Mouse (Mus musculus) adrenal gland (tissue): Measurements from ENCODE around the gene Ly86.

Source experiments
- intact Hi-C: fragments of 180-260 bp; cut with DNase I; formaldehyde crosslinking; loops from one replicate; pipeline ENCODE4 v1.15.1; 2025
- long read RNA-seq, 2 experiments: library from polyadenylated mRNA; unstranded; transcript quantifications; one replicate each; pipeline ENCODE4 v2.0.0; 2020; ENCODE audit warnings: borderline replicate concordance in 1 of 2; ENCODE audit not compliant: insufficient replicate concordance in 1 of 2

Gene Ly86
- long read RNA-seq, experiment 1, transcript Ly86-201 (5 exons, 1,134 nt) = major isoform, 5 of 5 reads
- long read RNA-seq, experiment 1, partial matches to known transcripts = 0 of 5 reads
- long read RNA-seq, experiment 1, other reads (novel, unspliced or antisense) = 0 of 5 reads
- long read RNA-seq, experiment 2, partial matches to known transcripts = 0 of 3 reads
- long read RNA-seq, experiment 2, other reads (novel, unspliced or antisense) = 0 of 3 reads

DNA sequence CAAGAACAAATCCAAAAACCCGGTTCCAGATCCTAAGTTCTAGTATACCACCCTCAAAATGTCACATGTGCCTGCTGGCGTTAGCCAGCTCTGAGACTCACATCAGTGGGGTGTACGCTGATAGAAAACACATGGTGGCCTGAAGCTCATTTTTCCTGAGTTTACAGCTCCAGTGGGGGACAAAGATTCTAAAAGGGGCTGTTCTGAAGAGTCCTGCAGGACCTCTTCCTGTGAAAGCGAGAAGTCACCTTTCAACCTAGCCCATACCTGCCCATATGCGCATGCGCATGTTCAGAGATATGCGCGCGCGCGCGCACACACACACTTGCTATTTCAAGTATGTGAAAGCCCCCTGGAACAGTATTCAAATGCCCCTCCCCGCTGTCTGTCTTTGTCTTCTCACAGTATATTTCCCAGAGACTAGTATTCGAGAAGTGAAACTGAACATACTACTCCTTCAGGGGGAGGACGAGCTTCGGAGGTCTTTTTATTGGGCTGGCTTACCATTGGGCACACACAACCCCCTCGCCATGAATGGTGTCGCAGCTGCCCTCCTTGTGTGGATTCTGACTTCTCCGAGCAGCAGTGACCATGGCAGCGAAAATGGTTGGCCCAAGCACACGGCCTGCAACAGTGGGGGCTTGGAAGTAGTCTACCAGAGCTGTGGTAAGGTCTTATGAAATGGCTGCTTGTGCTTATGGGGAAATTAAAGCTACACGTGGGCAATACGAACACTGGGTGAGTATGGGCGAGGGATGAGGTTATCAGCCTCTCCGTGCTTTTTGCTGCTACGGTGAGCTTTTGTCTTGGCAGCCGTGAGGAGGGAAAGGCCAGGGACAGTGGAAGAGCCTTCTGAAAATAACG lies at the start of gene Ly86:
Gene Ly86, plus strand, starts transcription at position 300 of the 864 bp plus-strand sequence.
- intact Hi-C loops = no loop called here

DNA sequence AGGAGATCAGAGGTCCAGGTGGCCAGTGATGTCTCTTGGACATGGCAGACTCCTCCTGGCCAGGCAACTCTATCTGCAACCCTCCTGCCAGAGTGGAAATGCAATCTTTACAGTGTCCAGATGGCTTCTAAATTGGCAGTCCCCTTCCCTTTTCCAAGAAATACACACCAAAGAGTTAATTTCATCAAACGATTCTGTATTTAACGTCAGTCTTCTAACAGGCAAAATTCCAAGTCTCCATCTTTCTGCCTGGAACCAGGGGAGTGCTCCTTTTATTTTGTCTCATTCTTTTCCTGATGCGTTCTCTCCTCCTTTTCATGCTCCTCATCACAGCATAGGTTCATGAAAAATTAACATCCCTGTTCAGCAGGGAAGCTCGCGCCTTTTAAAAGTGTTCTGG lies 47.1 kb upstream of the Ly86 start:
- intact Hi-C loops = no loop called here

DNA sequence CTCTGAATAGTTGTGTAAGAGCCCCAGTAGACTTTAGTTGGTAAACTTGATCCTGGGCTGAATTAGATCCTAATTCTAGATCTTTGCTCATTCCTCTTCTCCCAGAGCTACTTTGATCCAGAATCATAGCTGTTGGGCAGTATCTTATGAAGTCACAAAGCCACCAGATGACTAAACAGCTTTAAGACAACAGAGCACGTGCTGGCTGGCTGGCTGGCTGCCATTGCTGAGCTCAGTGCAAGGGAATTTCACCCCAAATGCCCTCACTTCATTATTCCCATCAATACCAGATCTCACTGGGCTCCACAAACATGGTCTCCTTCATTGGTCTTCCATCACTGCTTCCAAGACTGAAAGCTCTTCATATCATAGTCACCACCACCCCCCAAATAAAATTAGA lies 46.2 kb upstream of the Ly86 start:
- intact Hi-C loops = no loop called here

DNA sequence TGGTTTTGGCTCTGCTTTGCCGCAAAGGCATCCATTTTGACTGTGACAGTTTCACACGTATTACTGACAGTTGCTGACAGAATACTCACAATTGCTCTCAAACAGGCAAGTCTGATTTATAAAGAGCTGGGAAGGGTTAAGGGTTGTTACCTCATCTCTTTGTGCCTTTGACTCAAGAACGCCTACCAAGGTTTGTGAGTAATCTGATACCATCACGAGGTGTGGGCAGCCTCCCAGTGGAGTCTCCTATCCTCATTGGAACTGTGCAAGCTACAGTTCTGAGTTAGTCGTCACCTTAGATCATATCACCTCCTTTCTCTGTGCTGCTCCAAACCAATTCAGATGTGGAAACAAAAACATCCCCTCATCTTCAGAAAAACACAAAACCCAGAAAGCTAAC lies 42.1 kb upstream of the Ly86 start:
- intact Hi-C loops = no loop called here

DNA sequence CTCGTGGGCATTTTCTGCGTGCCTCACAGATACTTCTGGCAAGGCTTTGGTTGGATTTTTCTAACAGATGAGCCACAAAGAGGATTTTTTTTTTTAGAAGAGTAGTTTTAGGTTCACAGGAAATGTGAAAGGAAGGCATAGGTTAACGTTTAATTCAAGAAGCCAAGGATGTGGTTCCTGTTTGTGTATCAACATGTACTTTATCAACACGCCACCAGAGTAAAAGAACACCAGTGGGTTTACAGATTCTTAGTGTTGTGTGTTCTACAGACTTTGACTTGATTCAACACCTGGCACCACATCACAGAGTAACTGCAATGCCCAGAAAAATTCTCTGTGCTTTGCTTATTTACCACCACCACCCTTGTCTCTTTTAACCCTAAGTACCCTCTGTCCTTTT lies 37.0 kb upstream of the Ly86 start:
- intact Hi-C loops = no loop called here

DNA sequence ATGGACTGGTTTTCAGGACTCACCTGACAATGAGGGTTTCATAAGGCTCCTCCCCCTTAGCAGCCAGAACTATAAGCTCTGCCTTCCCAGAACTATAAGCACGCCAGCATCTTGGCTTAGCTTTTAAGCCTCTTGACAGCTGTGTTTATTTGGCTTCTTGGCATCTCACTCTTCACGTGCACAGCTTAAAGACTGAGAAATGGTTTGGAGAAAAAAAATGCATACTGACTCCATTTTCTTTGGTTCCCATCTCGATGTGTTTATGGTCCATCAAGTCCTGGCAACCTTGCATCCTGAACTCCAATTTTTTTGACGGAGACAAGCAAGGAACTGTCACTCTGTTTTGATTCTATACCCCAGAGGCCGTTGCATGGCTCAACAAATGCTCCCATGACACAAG lies 35.7 kb upstream of the Ly86 start:
- intact Hi-C loops = no loop called here

DNA sequence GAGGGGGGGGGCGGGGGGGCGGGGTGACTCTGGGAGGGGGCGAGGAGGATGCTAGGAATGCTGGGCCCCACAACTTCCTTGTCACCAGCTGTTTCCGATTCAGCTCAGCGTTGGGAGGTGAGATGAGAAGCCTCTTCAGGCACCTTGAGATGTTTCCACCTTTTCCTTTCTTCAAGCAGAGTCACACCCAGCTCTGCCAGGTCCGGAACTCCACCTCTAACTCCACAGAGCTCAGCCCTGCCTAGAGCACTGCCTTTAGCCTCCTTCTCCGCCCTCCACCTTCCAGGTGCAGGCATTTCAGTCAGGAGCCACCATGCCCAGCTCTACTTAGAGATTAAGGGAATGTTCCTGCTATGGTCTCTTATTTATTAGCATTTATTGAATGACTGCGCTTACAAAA lies 34.7 kb upstream of the Ly86 start:
- intact Hi-C loops = loop anchor here (5.0 to 10.0 kb wide), 3 partner anchors 518 to 1288 kb away; no protein-coding TSS in a partner anchor

DNA sequence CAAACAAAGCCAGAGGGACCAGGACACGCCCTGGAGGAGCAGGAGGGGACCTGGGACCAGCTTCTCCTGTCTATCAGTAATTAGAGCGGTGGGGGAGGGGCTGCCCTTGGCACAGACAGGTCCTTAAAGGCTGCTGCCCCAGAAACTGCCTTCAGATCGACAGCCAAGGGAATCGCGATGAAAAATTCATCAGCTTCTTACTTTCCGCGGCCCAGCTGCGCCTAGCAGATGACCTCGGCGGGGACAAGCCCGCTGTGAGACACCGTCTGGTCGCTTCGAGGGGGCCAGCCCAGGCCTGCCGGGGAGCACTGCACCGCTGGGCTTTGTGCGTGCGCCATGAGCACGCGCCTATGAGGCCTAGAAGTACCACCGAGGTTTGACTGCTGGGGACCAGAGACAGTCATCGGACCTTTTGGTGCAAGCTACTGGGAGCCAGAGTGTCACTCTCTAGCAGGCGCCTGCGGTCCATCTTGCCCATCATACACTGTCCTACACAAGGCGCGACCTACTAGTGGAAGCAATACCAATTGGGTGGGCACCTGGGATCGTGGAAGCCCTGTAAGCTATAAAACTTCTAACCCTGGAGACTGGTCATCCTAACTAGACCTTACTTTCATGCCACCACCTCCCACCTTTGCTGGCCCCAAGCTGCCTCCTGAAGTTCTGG lies 33.3 kb upstream of the Ly86 start:
- intact Hi-C loops = loop anchor here (2.0 to 10.0 kb wide), 4 partner anchors 519 to 1289 kb away; no protein-coding TSS in a partner anchor

DNA sequence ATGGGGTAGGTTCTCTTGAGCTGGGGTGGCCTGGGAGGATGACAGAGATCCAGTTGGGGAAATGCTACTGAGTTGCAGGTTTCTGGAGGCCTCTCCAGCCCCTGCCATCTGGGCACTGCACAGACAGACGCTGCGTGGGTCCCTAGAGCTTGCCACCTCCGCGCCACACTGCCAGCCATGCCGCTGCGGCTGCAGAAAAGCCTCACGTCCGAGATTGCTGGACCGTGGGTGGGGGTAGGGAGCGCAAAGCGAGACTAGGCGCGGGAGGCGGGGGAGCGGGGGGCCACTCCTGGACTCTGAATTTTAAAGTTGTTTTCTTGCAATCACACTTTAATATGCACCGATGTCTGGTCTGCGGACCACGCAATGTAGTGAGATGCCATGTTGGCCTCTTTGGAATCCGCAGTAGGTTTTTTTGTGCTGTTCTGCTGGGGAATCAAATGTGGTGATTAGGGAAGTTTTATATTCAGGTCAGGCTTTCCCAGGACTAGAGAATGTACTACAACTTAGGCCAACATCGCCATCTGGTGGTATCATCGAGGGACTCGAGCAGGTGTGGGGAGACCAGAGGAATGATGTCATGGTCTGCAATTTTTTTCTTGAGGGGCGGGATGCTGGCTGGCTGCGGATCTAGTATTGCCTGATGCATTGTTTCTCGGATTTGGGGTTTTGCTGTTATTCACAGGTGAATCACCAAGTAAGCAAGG lies 32.6 kb upstream of the Ly86 start:
- intact Hi-C loops = loop anchor here (2.0 to 10.0 kb wide), 4 partner anchors 520 to 1290 kb away; no protein-coding TSS in a partner anchor

DNA sequence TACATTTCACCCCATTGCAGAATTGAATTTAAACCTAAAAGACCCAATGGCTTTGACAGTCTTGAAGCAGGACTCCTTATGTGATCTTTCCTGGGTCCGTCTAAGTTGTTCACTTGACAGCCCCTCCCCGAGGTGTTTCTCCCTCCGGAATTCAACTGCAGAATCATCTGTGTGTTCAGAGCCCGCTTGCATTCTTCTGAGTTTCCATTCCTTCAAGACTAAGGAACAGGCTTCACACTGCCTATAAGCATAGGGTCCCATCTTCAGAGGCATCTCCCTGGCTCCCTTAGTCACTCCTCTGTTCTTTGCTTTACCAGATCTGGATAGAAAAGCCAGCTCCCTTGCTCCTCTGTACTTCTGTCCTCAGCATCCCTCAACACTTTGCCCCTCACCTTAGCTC lies 32.1 kb upstream of the Ly86 start:
- intact Hi-C loops = loop anchor here (2.0 to 10.0 kb wide), 4 partner anchors 521 to 1291 kb away; no protein-coding TSS in a partner anchor

DNA sequence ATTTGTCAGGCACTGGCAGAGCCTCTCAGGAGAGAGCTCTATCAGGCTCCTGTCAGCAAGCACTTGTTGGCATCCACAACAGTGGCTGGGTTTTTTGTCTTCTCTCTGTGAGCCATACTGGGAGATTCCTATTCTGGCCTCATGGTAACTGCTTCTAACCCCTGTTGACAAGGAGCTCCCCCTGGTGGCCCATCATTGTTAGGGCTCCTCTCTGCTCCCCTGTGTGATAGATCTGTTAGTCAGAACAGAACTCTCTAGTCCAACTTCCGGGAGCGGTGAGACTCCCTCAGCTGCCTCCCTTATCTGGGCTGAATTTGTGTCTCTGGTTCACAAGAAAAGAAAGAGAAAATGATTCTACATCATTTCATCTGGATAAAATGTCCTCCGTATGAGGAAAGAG lies 19.5 kb upstream of the Ly86 start:
- intact Hi-C loops = no loop called here

DNA sequence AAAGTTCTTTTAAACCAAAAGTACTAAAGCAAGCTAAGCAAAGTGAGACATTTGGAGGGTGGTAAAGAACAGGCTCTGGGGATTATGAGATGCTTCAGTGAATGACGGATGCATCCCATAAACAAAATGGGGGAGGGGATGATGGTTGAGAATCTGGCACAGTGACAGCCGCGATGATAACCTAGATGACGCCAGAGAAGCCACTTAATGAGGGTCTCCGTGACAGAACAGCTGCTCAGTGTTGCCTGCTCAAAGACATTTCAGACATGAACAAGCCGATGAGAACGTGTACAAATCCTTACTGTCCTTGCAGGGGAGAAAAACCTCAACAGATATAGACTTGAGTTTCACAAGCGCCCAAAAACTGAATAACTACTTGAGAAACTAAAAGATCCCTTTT lies 15.3 kb upstream of the Ly86 start:
- intact Hi-C loops = no loop called here

DNA sequence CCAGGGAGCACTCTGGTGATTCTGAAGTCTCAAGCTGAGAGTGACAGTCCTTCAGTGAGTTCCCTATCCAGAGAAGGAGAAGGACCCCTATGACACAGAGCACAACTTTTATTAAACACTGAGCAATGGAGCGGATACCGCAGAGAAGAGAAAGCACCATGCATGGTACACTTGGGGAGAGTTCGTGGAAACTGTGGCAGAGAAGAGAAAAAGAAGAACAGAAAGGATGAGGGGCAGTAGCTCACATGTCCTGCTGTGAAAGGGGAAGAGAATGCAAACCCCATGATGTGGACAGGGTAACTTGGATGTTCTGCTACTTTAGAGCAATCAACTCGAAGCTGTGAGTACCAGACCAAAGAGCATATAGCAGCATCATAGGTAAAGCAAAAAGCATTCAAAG lies 14.0 kb upstream of the Ly86 start:
- intact Hi-C loops = no loop called here

DNA sequence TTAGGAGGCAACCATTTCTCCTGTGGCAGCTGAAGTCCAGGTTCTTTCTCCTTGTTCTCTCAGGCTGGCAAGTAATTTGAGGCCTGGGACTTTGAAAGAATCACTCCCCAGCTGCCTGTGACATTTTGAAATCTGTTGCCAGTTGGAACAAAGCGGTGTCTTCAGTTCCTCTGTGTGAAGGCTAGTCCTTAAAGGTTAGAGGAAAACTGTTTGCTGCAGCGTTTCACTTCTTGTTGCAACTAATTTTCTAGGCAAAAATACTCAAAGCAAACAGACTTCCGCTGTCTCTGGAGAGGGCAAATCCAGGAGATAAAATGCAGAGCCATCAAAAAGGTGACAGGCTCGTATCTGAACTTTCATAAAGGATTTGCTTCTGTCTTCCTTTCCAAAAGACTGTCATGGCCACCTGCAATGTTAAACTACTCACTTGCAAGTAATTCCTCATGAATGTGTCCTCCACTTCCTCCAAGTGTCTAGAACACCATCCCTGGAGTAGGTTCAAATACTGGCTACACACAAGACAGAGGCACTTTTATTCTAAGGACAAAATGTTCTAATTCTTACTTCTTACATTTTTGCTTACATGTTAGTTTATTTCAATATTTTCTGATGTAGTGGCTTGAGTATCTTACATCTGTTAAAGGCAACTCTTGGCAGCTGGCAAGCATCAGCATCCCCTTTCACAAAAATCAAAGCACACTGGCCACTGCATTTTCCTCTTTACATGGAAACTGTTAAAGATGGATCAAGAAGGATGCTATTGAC lies 12.0 kb upstream of the Ly86 start:
- intact Hi-C loops = no loop called here

DNA sequence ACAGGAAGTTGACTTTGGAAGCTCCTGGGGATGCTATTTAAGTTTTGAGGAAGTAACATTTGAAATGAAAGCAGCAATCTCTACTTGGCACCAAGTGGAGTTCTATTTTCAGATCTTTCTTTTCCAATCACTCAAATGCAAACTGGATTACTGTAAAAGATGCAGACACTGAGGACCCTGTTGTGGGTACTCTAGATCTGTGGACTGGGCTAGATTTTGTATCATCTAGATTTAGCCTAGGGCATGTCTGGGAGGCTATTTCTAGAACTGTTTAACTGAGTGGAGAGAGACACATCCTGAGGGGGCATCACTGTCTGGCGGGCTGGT lies 11.5 kb upstream of the Ly86 start:
- intact Hi-C loops = no loop called here

DNA sequence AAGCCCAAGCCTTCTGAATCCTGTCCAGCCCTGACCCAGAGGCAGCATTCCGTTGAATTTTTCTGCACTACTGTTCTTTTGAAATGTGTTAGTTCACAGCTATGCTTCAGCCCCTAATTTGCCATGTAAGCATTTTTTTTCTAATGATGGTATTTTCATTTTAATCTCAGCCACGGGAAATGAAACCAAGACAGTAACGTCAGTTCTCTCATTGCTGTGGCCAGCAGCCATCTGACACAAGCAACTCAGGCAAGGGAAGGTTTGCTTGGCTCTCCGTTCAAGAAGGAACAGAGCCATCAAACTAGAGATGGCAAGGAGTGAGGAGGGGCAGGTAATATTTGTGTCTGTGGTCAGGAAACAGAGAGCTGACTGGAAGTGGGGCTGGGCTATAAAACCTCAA lies 7.7 kb upstream of the Ly86 start:
- intact Hi-C loops = no loop called here

DNA sequence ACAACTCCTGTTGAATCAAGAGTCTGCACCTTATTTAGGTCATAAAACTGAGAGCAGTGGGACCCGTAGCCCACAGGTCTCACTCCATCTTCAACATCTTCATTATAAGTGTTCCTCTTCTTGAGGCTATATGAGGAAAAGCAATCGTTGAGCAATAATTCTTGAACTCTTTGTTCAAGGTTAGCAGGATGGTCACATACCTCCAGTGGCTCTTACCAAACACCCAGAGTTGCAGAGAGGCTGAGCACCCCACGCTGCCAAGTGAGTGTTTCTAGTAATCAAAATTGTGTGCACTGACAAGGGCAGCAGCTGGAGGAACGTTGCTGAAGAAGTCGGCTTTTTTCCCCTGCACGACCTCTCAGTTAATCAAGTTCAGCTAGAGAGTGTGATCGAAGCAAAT lies 7.1 kb upstream of the Ly86 start:
- intact Hi-C loops = no loop called here

DNA sequence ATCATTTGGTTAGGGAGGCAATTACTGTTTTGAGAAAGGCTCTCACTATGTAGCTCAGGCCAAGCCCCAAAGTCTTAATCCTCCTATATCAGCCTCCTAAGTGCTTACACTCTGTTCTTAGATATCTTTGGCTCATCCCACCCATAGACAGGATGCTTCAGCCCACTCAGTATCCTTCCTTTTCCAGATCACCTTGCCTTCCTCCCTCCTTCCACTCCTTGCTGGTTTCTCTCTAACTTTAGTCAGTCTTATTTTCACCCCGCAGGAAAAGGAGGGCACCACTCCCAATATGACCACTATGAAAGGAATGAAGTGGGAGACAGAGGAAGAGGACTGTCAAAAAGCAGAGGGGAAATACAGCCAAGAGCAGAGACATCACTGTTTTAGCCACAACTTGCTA lies 2.2 kb upstream of the Ly86 start:
- intact Hi-C loops = no loop called here

DNA sequence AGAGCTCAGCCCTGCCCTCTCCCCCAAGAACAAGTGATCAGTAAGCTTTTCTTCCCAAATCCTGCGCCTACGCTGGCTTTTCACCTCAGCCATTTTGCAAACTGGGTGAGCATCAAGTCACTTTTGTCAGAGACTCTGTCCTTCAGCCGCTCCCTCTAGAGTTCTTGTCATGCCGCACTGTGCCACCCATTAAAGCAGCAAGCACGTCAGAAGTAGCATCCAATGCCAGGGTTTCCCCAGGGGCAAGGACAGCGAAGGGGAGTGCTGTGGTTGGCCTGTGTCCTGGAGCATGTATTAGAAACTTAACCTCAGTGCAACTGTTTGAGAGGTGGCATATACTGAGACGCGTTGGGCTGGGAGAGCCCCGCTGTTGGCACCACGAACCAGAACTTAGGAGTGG lies 815 bp downstream of the Ly86 start:
- intact Hi-C loops = no loop called here

DNA sequence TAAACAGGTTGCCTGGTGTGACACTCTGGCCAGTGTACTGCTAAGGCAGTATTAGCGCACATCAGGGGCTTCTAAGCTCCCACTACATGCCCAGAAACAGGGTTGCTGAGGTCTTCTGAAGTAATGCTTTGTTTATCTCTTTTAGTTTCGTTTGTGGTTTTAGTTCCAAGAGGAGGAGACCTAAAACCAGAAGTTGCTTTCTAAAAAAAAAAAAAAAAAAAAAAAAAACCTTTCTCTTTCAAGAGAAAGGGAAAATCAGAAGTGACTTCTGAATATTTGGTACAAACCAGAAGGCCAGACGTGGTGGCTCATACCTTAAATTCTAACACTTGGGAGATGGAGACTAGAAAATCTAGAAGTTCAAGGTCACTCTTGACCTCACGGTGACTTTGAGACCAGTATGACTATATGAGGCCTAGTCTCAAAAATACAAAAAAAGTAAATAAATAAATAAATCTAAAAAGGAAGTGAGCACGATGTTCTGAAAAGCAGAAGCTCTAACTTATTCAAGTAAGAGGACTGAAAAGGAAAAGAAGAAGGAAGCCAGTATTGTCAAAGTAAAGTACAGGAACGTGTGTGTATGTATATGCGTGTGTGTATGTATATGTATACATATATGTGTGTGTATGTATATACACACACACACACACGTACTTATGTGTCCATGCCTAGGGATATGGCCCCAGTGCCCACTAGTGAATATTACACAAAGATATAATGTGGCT lies 3.0 kb downstream of the Ly86 start:
- intact Hi-C loops = no loop called here
